8 mouse cellular contexts compared by ENCODE assay signal in the genomic region with DNA sequence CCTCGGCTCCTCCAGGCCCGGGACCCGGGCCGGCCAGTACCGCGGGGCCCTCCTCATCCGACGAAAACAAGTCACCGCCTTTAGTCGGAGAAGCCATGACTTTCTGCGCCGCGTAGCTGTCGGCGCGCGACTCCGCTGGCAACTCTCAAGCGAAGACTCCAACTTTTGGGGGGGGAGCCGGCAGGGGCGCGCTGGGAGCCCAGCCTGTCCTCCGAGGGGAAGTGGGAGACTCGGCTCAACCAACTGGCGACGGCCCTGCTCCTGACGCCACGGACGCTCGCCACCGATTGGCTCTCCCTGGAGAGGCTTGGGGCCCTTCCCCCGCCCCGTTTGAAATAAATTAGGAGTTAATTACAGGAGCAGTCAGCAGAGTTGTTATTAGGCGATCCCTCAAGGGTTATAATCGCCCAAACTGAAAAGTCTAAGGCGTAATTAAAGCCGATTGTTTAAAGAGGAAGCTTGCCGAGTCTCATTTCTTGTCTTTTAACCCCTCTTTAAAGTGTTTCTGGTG. TPM values are rescaled to one million over a fixed set of nuclear protein-coding genes. Genes with fewer than 3 reads are reported as not detected.
DNase-seq lines count a peak whose midpoint lies in the region; ATAC-seq lines count a peak whose summit lies in the region.

Gene Msx2, minus strand, starts transcription at position 461 of the 511 bp plus-strand sequence.

- peak within 1 kb of the TSS; percentile 78 for H3K4me3 ChIP-seq in embryonic facial prominence, embryonic 10.5 days
- H3K4me3 ChIP-seq in heart, embryonic 11.5 days (ENCODE audit: low read depth, low read length), result peak within 1 kb of the TSS; percentile 71
- peak within 1 kb of the TSS; percentile 37 for H3K4me3 ChIP-seq in kidney, embryonic 14.5 days (ENCODE audit: low read length)
- peak within 1 kb of the TSS; percentile 45 for H3K4me3 ChIP-seq in liver, embryonic 12.5 days
- H3K4me3 ChIP-seq in neural tube, embryonic 14.5 days (ENCODE audit: low read depth, low read length), result peak within 1 kb of the TSS; percentile 35

- ATAC-seq in heart, embryonic 11.5 days (replicated peaks; ENCODE audit: insufficient number of reproducible peaks, low FRiP score, low TSS enrichment), result peak; percentile 86
- peak; percentile 90 for ATAC-seq in kidney, embryonic 14.5 days (ENCODE audit: low FRiP score, low TSS enrichment)
- 0 out of 2 replicates have a peak, but pooled peaks have one; percentile 46 for ATAC-seq in liver, embryonic 12.5 days
- ATAC-seq in neural tube, embryonic 14.5 days (ENCODE audit: low read depth), result peak; percentile 95

- WGBS in embryonic facial prominence, embryonic 10.5 days, result under 1% methylated on average over 38 of the region's 38 CpGs
- under 1% methylated on average over 38 of the region's 38 CpGs for WGBS in heart, embryonic 11.5 days (ENCODE audit: insufficient replicate concordance)
- WGBS in kidney, embryonic 14.5 days, result under 1% methylated on average over 38 of the region's 38 CpGs
- WGBS in liver, embryonic 12.5 days (ENCODE audit: insufficient replicate concordance), result under 1% methylated on average over 38 of the region's 38 CpGs
- WGBS in neural tube, embryonic 14.5 days, result 0% methylated on average over 38 of the region's 38 CpGs

- peaks cover 80% of the 10 kb centered on the region for H3K4me1 ChIP-seq in embryonic facial prominence, embryonic 10.5 days
- peaks cover 3% of the 10 kb centered on the region; the same call in 1 of the 2 replicates for H3K4me1 ChIP-seq in heart, embryonic 11.5 days (ENCODE audit: control insufficient read depth, insufficient read depth, low read length)
- H3K4me1 ChIP-seq in kidney, embryonic 14.5 days (ENCODE audit: control insufficient read depth, insufficient read depth, low read length), result peaks cover 12% of the 10 kb centered on the region; the same call in 1 of the 2 replicates
- no peaks in the 10 kb centered on the region; the same call in 1 of the 2 replicates for H3K4me1 ChIP-seq in liver, embryonic 12.5 days
- peaks cover 13% of the 10 kb centered on the region for H3K4me1 ChIP-seq in neural tube, embryonic 14.5 days (ENCODE audit: control insufficient read depth, insufficient read depth, low read length)

- H3K4me2 ChIP-seq in heart, embryonic 11.5 days, result peak within 1 kb of the TSS; percentile 69
- peak within 1 kb of the TSS; percentile 77 for H3K4me2 ChIP-seq in kidney, embryonic 14.5 days (replicated peaks; ENCODE audit: low read depth, low read length)
- peak within 1 kb of the TSS; percentile 71 for H3K4me2 ChIP-seq in liver, embryonic 12.5 days
- peak within 1 kb of the TSS; percentile 60 for H3K4me2 ChIP-seq in neural tube, embryonic 14.5 days (ENCODE audit: low read depth, low read length)

- DNase-seq in ovary, adult 18-20 months (ENCODE audit: low spot score), result peak; percentile 40
- DNase-seq in ovary, postnatal 10 days (ENCODE audit: low spot score), result no peak
- peak; percentile 94 for DNase-seq in embryonic facial prominence, embryonic 10.5 days (ENCODE audit: low spot score)
- no peak for DNase-seq in spleen, adult 12 weeks (ENCODE audit: low spot score)

- peak within 1 kb of the TSS; percentile 82 for H3K27ac ChIP-seq in embryonic facial prominence, embryonic 10.5 days (replicated peaks)
- H3K27ac ChIP-seq in heart, embryonic 11.5 days (ENCODE audit: low read depth, low read length), result peak within 1 kb of the TSS; percentile 73
- H3K27ac ChIP-seq in kidney, embryonic 14.5 days (ENCODE audit: low read depth, low read length), result no peak within 1 kb of the TSS
- H3K27ac ChIP-seq in liver, embryonic 12.5 days, result no peak within 1 kb of the TSS
- H3K27ac ChIP-seq in neural tube, embryonic 14.5 days (ENCODE audit: low read depth, low read length), result no peak within 1 kb of the TSS

- 0 out of 2 replicates have a peak, but pooled peaks cover 3% of the 10 kb centered on the region for H3K36me3 ChIP-seq in embryonic facial prominence, embryonic 10.5 days (replicated peaks)
- H3K36me3 ChIP-seq in heart, embryonic 11.5 days (ENCODE audit: control insufficient read depth, insufficient read depth, low read length), result no peaks in the 10 kb centered on the region
- H3K36me3 ChIP-seq in kidney, embryonic 14.5 days (ENCODE audit: control insufficient read depth, insufficient read depth, low read length), result no peaks in the 10 kb centered on the region
- no peaks in the 10 kb centered on the region for H3K36me3 ChIP-seq in liver, embryonic 12.5 days
- H3K36me3 ChIP-seq in neural tube, embryonic 14.5 days (ENCODE audit: control insufficient read depth, insufficient read depth, low read length), result no peaks in the 10 kb centered on the region

- peak within 1 kb of the TSS; percentile 81 for H3K9ac ChIP-seq in heart, embryonic 11.5 days (ENCODE audit: low read depth, low read length)
- H3K9ac ChIP-seq in kidney, embryonic 14.5 days (ENCODE audit: low read depth, low read length), result peak within 1 kb of the TSS; percentile 44; the same call in 1 of the 2 replicates
- H3K9ac ChIP-seq in liver, embryonic 12.5 days, result no peak within 1 kb of the TSS
- H3K9ac ChIP-seq in neural tube, embryonic 14.5 days (replicated peaks; ENCODE audit: low read depth, low read length), result peak within 1 kb of the TSS; percentile 22; the same call in 1 of the 2 replicates

- no peaks in the 10 kb centered on the region for H3K9me3 ChIP-seq in embryonic facial prominence, embryonic 10.5 days
- no peaks in the 10 kb centered on the region for H3K9me3 ChIP-seq in heart, embryonic 11.5 days (replicated peaks; ENCODE audit: control insufficient read depth, low read length)
- no peaks in the 10 kb centered on the region for H3K9me3 ChIP-seq in kidney, embryonic 14.5 days (ENCODE audit: control insufficient read depth, low read length)
- H3K9me3 ChIP-seq in liver, embryonic 12.5 days (replicated peaks), result no peaks in the 10 kb centered on the region
- no peaks in the 10 kb centered on the region for H3K9me3 ChIP-seq in neural tube, embryonic 14.5 days (ENCODE audit: control insufficient read depth, low read length)

- peaks cover 100% of the 10 kb centered on the region for H3K27me3 ChIP-seq in embryonic facial prominence, embryonic 10.5 days (replicated peaks; ENCODE audit: low read depth, poor library complexity, severe bottlenecking)
- peaks cover 70% of the 10 kb centered on the region for H3K27me3 ChIP-seq in heart, embryonic 11.5 days (ENCODE audit: control insufficient read depth, insufficient read depth, low read length)
- peaks cover 93% of the 10 kb centered on the region for H3K27me3 ChIP-seq in kidney, embryonic 14.5 days (ENCODE audit: control insufficient read depth, insufficient read depth, low read length)
- peaks cover 98% of the 10 kb centered on the region for H3K27me3 ChIP-seq in liver, embryonic 12.5 days (replicated peaks)
- peaks cover 59% of the 10 kb centered on the region for H3K27me3 ChIP-seq in neural tube, embryonic 14.5 days (ENCODE audit: control insufficient read depth, insufficient read depth, low read length)

RNA-seq across cellular contexts. Expression of gene Msx2, which starts in this region (rescaled TPM):
- polyA plus RNA-seq in embryonic facial prominence, embryonic 10.5 days (2016; fragmentation: Nextera tagmentation; extraction: Ambion mirVana), result 41.4 and 57.6 TPM in 2 replicates
- 10.8 and 10.9 TPM in 2 replicates for polyA plus RNA-seq in heart, embryonic 11.5 days (2014; fragmentation: Nextera tagmentation; extraction: Ambion mirVana)
- polyA plus RNA-seq in kidney, embryonic 14.5 days (2014; fragmentation: Nextera tagmentation; extraction: Ambion mirVana), result 0.73 and 1.2 TPM in 2 replicates
- 0.32 and 0.33 TPM in 2 replicates for polyA plus RNA-seq in liver, embryonic 12.5 days (2016; fragmentation: Nextera tagmentation; extraction: Ambion mirVana)
- polyA plus RNA-seq in neural tube, embryonic 14.5 days (2014; fragmentation: Nextera tagmentation; extraction: Ambion mirVana), result 0.44 and 0.76 TPM in 2 replicates

Comparison
In these comparisons a context has a peak if more than half of its experiments do, and no peak if none do; other contexts are left out.
1. DNase-seq: peak in ovary, adult 18-20 months (single experiment) and embryonic facial prominence, embryonic 10.5 days (single experiment); none in ovary, postnatal 10 days (single experiment) and spleen, adult 12 weeks (single experiment).
2. Peak in ATAC-seq, H3K4me3 ChIP-seq and H3K4me2 ChIP-seq in liver, embryonic 12.5 days; RNA of the gene not detected or under 1 TPM.
3. Peak in ATAC-seq, H3K4me3 ChIP-seq, H3K9ac ChIP-seq and H3K4me2 ChIP-seq in neural tube, embryonic 14.5 days; RNA of the gene not detected or under 1 TPM.
4. H3K27ac ChIP-seq: peak in embryonic facial prominence, embryonic 10.5 days (single experiment) and heart, embryonic 11.5 days (single experiment); none in kidney, embryonic 14.5 days (single experiment), liver, embryonic 12.5 days (single experiment) and neural tube, embryonic 14.5 days (single experiment).
5. Peak in every context shown above with its lines, with median percentiles within 50 percentile points of each other: H3K4me3 ChIP-seq, ATAC-seq and H3K4me2 ChIP-seq.